In the genomic region with DNA sequence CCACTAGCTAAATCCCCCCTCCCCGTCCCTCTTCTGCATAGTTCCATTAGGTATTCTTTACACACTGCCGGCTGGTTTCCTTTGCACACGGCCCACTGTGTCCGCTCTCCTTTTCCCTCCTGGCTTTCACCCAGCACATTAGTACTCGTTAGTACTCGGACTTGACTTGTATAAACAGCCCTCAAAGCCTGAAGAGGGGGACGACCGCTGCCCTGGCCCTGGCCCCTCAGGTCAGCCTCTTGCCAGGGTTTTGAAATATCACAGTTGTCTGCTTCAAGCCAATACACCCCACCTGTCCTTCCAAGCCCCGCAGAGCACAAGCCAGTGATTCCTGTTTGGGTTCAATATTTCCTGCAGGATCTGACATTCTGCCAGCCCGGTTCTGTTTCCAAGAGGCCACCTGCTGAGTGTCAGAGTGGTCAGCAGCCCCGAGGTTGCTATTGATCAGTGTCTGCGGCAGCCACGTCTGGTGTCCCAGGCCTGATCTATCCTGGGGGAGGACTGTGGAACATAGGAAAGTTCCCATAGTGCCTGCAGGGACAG, we compare ENCODE assay signal across 9 mouse cellular contexts. TPM values are rescaled to one million over a fixed set of nuclear protein-coding genes. Genes with fewer than 3 reads are reported as not detected.
DNase-seq lines count a peak whose midpoint lies in the region; ATAC-seq and TF ChIP-seq lines count a peak whose summit lies in the region.
"Had no signal": no experiment of that assay in that cellular context is flagged by ENCODE, and none has a peak within 500 bp of the region (broad histone marks: within the 10 kb centered on the region; RNA-seq: fewer than 3 reads in every experiment).

No protein-coding gene starts in this region.

- H3K36me3 ChIP-seq in embryonic facial prominence, embryonic 14.5 days (ENCODE audit: control insufficient read depth, insufficient read depth, low read length): no peaks in the 10 kb centered on the region
- H3K36me3 ChIP-seq in embryonic facial prominence, embryonic 10.5 days (replicated peaks): no peaks in the 10 kb centered on the region
- H3K36me3 ChIP-seq in midbrain, embryonic 13.5 days: no peaks in the 10 kb centered on the region
- H3K36me3 ChIP-seq in midbrain, embryonic 11.5 days (ENCODE audit: control insufficient read depth, insufficient read depth, low read length): no peaks in the 10 kb centered on the region
- H3K36me3 ChIP-seq in kidney, adult 2 months (ENCODE audit: control insufficient read depth, insufficient read depth, low read length): no peaks in the 10 kb centered on the region

- H3K4me3 ChIP-seq in embryonic facial prominence, embryonic 14.5 days (ENCODE audit: low read depth, low read length): no peak overlapping the region
- no peak overlapping the region for H3K4me3 ChIP-seq in embryonic facial prominence, embryonic 10.5 days
- H3K4me3 ChIP-seq in midbrain, embryonic 13.5 days (replicated peaks): no peak overlapping the region
- H3K4me3 ChIP-seq in midbrain, embryonic 11.5 days (ENCODE audit: low read depth, low read length): no peak overlapping the region
- no peak overlapping the region for H3K4me3 ChIP-seq in kidney, adult 2 months (ENCODE audit: insufficient read depth, low read depth, low read length)

- no peaks in the 10 kb centered on the region for H3K27me3 ChIP-seq in embryonic facial prominence, embryonic 14.5 days (replicated peaks; ENCODE audit: control insufficient read depth, insufficient read depth, low read length)
- peaks cover 7% of the 10 kb centered on the region; the same call in 1 of the 2 replicates for H3K27me3 ChIP-seq in embryonic facial prominence, embryonic 10.5 days (replicated peaks; ENCODE audit: low read depth, poor library complexity, severe bottlenecking)
- H3K27me3 ChIP-seq in midbrain, embryonic 13.5 days: no peaks in the 10 kb centered on the region
- no peaks in the 10 kb centered on the region for H3K27me3 ChIP-seq in midbrain, embryonic 11.5 days (ENCODE audit: control insufficient read depth, insufficient read depth, low read length)
- no peaks in the 10 kb centered on the region for H3K27me3 ChIP-seq in kidney, adult 2 months (replicated peaks; ENCODE audit: control insufficient read depth, insufficient read depth, low read length)

- no peak overlapping the region for H3K4me2 ChIP-seq in embryonic facial prominence, embryonic 14.5 days (ENCODE audit: low read depth, low read length)
- no peak overlapping the region for H3K4me2 ChIP-seq in midbrain, embryonic 13.5 days (replicated peaks)
- no peak overlapping the region for H3K4me2 ChIP-seq in midbrain, embryonic 11.5 days

- DNase-seq in embryonic facial prominence, embryonic 14.5 days (ENCODE audit: low spot score): peak; percentile 58
- no peak for DNase-seq in embryonic facial prominence, embryonic 10.5 days (ENCODE audit: low spot score)
- DNase-seq in midbrain, embryonic 11.5 days (ENCODE audit: low spot score, missing footprints): no peak
- peak; percentile 39 for DNase-seq in kidney, adult 2 months
- DNase-seq in ovary, postnatal 36 days (ENCODE audit: low spot score): peak; percentile 7
- DNase-seq in yolk sac, embryonic 10.5 days (ENCODE audit: low spot score): no peak
- DNase-seq in thymus, adult 18-20 months: no peak

- no peaks in the 10 kb centered on the region for H3K9me3 ChIP-seq in embryonic facial prominence, embryonic 14.5 days (ENCODE audit: control insufficient read depth, low read length)
- H3K9me3 ChIP-seq in embryonic facial prominence, embryonic 10.5 days: no peaks in the 10 kb centered on the region
- no peaks in the 10 kb centered on the region for H3K9me3 ChIP-seq in midbrain, embryonic 13.5 days
- no peaks in the 10 kb centered on the region for H3K9me3 ChIP-seq in midbrain, embryonic 11.5 days (ENCODE audit: control insufficient read depth, low read length)

- TF ChIP-seq POLR2A in kidney, adult 2 months (IDR thresholded peaks at IDR 0.05; ENCODE audit: low read depth, low read length): no peak

- peak; percentile 70; the same call in 1 of the 2 replicates for ATAC-seq in embryonic facial prominence, embryonic 14.5 days (ENCODE audit: low read depth)
- ATAC-seq in midbrain, embryonic 13.5 days: no peak
- ATAC-seq in midbrain, embryonic 11.5 days (ENCODE audit: low FRiP score): no peak

- no peak overlapping the region for H3K9ac ChIP-seq in embryonic facial prominence, embryonic 14.5 days (ENCODE audit: low read depth, low read length)
- H3K9ac ChIP-seq in midbrain, embryonic 13.5 days (replicated peaks): no peak overlapping the region
- no peak overlapping the region; the same call in 1 of the 2 replicates for H3K9ac ChIP-seq in midbrain, embryonic 11.5 days (ENCODE audit: low read length)

- no peak for TF ChIP-seq CTCF in kidney, adult 2 months (conservative IDR thresholded peaks at IDR 0.05; ENCODE audit: insufficient read depth, insufficient read length, low read depth, low read length)

- no peaks in the 10 kb centered on the region for H3K4me1 ChIP-seq in embryonic facial prominence, embryonic 14.5 days (ENCODE audit: control insufficient read depth, insufficient read depth, low read length)
- peaks cover 7% of the 10 kb centered on the region for H3K4me1 ChIP-seq in embryonic facial prominence, embryonic 10.5 days
- H3K4me1 ChIP-seq in midbrain, embryonic 13.5 days (replicated peaks): peaks cover 7% of the 10 kb centered on the region
- H3K4me1 ChIP-seq in midbrain, embryonic 11.5 days (ENCODE audit: control insufficient read depth, insufficient read depth, low read length): no peaks in the 10 kb centered on the region
- H3K4me1 ChIP-seq in kidney, adult 2 months (ENCODE audit: control insufficient read depth, insufficient read depth, low read length): no peaks in the 10 kb centered on the region; the same call in 1 of the 2 replicates

- H3K27ac ChIP-seq in embryonic facial prominence, embryonic 14.5 days (replicated peaks; ENCODE audit: low read depth, low read length): no peak overlapping the region
- H3K27ac ChIP-seq in embryonic facial prominence, embryonic 10.5 days (replicated peaks): no peak overlapping the region
- 0 out of 2 replicates have a peak overlapping the region, but pooled peaks have one; percentile 12 for H3K27ac ChIP-seq in midbrain, embryonic 13.5 days
- no peak overlapping the region for H3K27ac ChIP-seq in midbrain, embryonic 11.5 days (ENCODE audit: low read depth, low read length)
- no peak overlapping the region for H3K27ac ChIP-seq in kidney, adult 2 months (ENCODE audit: insufficient read depth, low read depth, low read length)
- H3K27ac ChIP-seq: macrophage had no signal

- 34% methylated on average over 13 of the region's 13 CpGs for WGBS in embryonic facial prominence, embryonic 14.5 days
- WGBS in embryonic facial prominence, embryonic 10.5 days: 53% methylated on average over 13 of the region's 13 CpGs
- 45% methylated on average over 13 of the region's 13 CpGs for WGBS in midbrain, embryonic 13.5 days
- WGBS in midbrain, embryonic 11.5 days: 57% methylated on average over 13 of the region's 13 CpGs
- WGBS in kidney, adult 2 months: 27% methylated on average over 13 of the region's 13 CpGs

RNA-seq across cellular contexts. Expression of a gene that starts 32.9 kb away (rescaled TPM):
- 18.6 and 22.2 TPM in 2 replicates for polyA plus RNA-seq in embryonic facial prominence, embryonic 14.5 days (2014; fragmentation: Nextera tagmentation; extraction: Ambion mirVana)
- 6.2 and 6.6 TPM in 2 replicates for polyA plus RNA-seq in embryonic facial prominence, embryonic 10.5 days (2016; fragmentation: Nextera tagmentation; extraction: Ambion mirVana)
- 88.9 and 90.0 TPM in 2 replicates for polyA plus RNA-seq in midbrain, embryonic 13.5 days (2015; fragmentation: Nextera tagmentation; extraction: Ambion mirVana)
- polyA plus RNA-seq in midbrain, embryonic 11.5 days (2014; fragmentation: Nextera tagmentation; extraction: Ambion mirVana): 23.5 and 24.0 TPM in 2 replicates
- 0.31 and 1.2 TPM in 2 replicates for polyA plus RNA-seq in kidney, adult 2 months (2012; rRNA removed)
- polyA plus RNA-seq: macrophage had no signal

RNA-seq across cellular contexts. Expression of a gene that starts 52.9 kb away (rescaled TPM):
- polyA plus RNA-seq in embryonic facial prominence, embryonic 14.5 days (2014; fragmentation: Nextera tagmentation; extraction: Ambion mirVana): 36.8 and 40.9 TPM in 2 replicates
- polyA plus RNA-seq in embryonic facial prominence, embryonic 10.5 days (2016; fragmentation: Nextera tagmentation; extraction: Ambion mirVana): 28.4 and 31.3 TPM in 2 replicates
- polyA plus RNA-seq in midbrain, embryonic 13.5 days (2015; fragmentation: Nextera tagmentation; extraction: Ambion mirVana): 31.7 and 32.3 TPM in 2 replicates
- polyA plus RNA-seq in midbrain, embryonic 11.5 days (2014; fragmentation: Nextera tagmentation; extraction: Ambion mirVana): 31.6 and 32.9 TPM in 2 replicates
- polyA plus RNA-seq in kidney, adult 2 months (2012; rRNA removed): 12.8 and 14.8 TPM in 2 replicates

Comparison
In these comparisons a context has a peak if more than half of its experiments do, and no peak if none do; other contexts are left out.
1. DNase-seq: peak in embryonic facial prominence, embryonic 14.5 days (single experiment), kidney, adult 2 months (single experiment) and ovary, postnatal 36 days (single experiment); none in embryonic facial prominence, embryonic 10.5 days (single experiment), midbrain, embryonic 11.5 days (single experiment), yolk sac, embryonic 10.5 days (single experiment) and thymus, adult 18-20 months (0 of 2).